Mouse (Mus musculus) embryonic fibroblast, embryonic 13.5 days (primary cell): ENCODE data around the gene Gm20696.

Experiments
- CTCF ChIP-seq: IDR thresholded peaks from 2 replicates; pipeline ENCODE4 v1.5.1; 2011; ENCODE audit warnings: mild to moderate bottlenecking, control low read depth, low read length, moderate library complexity, borderline replicate concordance; ENCODE audit not compliant: insufficient read depth
- POLR2A ChIP-seq: IDR thresholded peaks from 2 replicates; pipeline ENCODE4 v1.6.1; 2011; ENCODE audit warnings: low read depth, mild to moderate bottlenecking, control low read depth, low read length, moderate library complexity

DNA sequence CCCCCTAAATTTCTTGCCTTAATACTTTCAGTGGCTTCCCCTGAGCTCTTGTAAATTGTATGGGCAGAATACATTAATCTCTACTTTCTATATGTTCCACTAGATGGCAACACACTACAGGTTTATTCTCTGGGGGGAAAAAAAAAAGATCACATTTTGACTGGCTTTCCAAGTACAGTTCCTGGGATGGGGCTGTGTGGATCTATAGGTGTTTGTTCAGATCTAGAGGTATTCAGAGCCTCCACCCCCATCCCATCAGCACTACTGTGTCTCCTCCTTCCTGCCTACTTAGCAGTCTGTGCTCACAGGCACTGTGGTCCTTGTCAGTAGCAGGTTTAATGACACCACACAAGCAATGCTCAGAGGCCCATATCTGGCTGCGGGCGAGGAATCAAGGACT lies 14.3 kb downstream of the Gm20696 start:
- TF ChIP-seq POLR2A (no peak), CTCF (no peak)
